Mouse (Mus musculus) intestine, embryonic 16.5 days (tissue): ENCODE results near the gene 2900092C05Rik. TPM values are rescaled to one million over a fixed set of nuclear protein-coding genes. Genes with fewer than 3 reads are reported as not detected.

Source experiments
- ATAC-seq: fragments of 200-750 bp; cut with Nextera tagmentation; 2 replicates; pipeline ENCODE4 v1.8.0; 2017; ENCODE audit warnings: moderate TSS enrichment, moderate library complexity
- H3K27ac ChIP-seq: fragments of 300-500 bp; sonication (generic); 2 replicates; pipeline ENCODE4 v1.5.1; 2014; ENCODE audit warnings: mild to moderate bottlenecking, low read length
- H3K27me3 ChIP-seq: fragments of 300-500 bp; sonication (generic); replicated peaks from 2 replicates; pipeline ENCODE4 v1.6.1; 2014; ENCODE audit warnings: low read length, control low read depth, mixed read lengths; ENCODE audit not compliant: control insufficient read depth, insufficient read depth
- H3K36me3 ChIP-seq: fragments of 300-500 bp; sonication (generic); 2 replicates; pipeline ENCODE4 v1.6.1; 2014; ENCODE audit warnings: low read length, control low read depth; ENCODE audit not compliant: control insufficient read depth, insufficient read depth
- H3K4me1 ChIP-seq: fragments of 300-500 bp; sonication (generic); 2 replicates; pipeline ENCODE4 v1.6.1; 2014; ENCODE audit warnings: low read length, control low read depth, mixed read lengths; ENCODE audit not compliant: control insufficient read depth, insufficient read depth
- H3K4me2 ChIP-seq: fragments of 300-500 bp; sonication (generic); 2 replicates; pipeline ENCODE4 v1.6.1; 2014; ENCODE audit warnings: low read depth, low read length, control low read depth
- H3K4me3 ChIP-seq: fragments of 300-500 bp; sonication (generic); 2 replicates; pipeline ENCODE4 v1.5.1; 2014; ENCODE audit warnings: mild to moderate bottlenecking, low read length
- H3K9ac ChIP-seq: fragments of 300-500 bp; sonication (generic); 2 replicates; pipeline ENCODE4 v1.6.1; 2014; ENCODE audit warnings: low read depth, low read length
- H3K9me3 ChIP-seq: fragments of 300-500 bp; sonication (generic); 2 replicates; pipeline ENCODE4 v1.6.1; 2016; ENCODE audit warnings: low read length, control low read depth; ENCODE audit not compliant: control insufficient read depth
- WGBS: fragments of 180-500 bp; shearing (Covaris S2); extraction: QIAGEN DNeasy Blood & Tissue Kit; methylation state at CpG from one replicate; pipeline ENCODE4 v1.1.7; 2014; 5-methylcytosine and 5-hydroxymethylcytosine counted together
- polyA plus RNA-seq: library from polyadenylated mRNA; unstranded; fragments of >200 nt; fragmentation: Nextera tagmentation; extraction: Ambion mirVana; gene quantifications from 2 replicates; pipeline ENCODE4 v1.2.1, GENCODE M21; 2015

The 2900092C05Rik gene
- polyA plus RNA-seq: not detected in 2 replicates

DNA sequence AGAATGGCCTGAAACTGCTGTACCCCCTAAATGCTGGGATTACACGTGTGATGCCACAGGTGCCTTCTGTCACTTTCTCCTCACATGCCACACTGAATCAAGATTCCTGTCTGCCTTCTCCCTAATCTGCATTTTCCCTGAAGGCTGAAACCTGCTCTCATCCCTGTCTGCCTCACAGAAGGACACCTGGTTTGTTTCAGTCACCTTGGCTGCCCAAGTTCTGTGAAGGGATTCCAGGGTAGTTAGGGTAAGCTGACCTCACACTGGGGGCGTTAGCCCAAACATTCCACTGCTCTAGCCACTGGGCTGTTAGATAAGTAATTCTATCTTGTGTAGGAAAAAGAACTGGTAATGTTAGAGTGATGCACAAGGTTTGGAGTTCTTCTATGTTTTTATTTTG lies at the start of gene 2900092C05Rik:
TSS of gene 2900092C05Rik (plus strand) at position 301 of the 400 bp plus-strand sequence.
- H3K4me1 ChIP-seq: no peaks in the 10 kb centered on the region
- H3K4me3 ChIP-seq: no peak within 1 kb of the TSS
- ATAC-seq: no peak
- no peaks in the 10 kb centered on the region for H3K27me3 ChIP-seq
- H3K4me2 ChIP-seq: no peak within 1 kb of the TSS
- no peaks in the 10 kb centered on the region for H3K36me3 ChIP-seq
- H3K27ac ChIP-seq: no peak within 1 kb of the TSS
- no peak within 1 kb of the TSS for H3K9ac ChIP-seq
- no peaks in the 10 kb centered on the region for H3K9me3 ChIP-seq
- WGBS: 51% methylated on average over 2 of the region's 2 CpGs

DNA sequence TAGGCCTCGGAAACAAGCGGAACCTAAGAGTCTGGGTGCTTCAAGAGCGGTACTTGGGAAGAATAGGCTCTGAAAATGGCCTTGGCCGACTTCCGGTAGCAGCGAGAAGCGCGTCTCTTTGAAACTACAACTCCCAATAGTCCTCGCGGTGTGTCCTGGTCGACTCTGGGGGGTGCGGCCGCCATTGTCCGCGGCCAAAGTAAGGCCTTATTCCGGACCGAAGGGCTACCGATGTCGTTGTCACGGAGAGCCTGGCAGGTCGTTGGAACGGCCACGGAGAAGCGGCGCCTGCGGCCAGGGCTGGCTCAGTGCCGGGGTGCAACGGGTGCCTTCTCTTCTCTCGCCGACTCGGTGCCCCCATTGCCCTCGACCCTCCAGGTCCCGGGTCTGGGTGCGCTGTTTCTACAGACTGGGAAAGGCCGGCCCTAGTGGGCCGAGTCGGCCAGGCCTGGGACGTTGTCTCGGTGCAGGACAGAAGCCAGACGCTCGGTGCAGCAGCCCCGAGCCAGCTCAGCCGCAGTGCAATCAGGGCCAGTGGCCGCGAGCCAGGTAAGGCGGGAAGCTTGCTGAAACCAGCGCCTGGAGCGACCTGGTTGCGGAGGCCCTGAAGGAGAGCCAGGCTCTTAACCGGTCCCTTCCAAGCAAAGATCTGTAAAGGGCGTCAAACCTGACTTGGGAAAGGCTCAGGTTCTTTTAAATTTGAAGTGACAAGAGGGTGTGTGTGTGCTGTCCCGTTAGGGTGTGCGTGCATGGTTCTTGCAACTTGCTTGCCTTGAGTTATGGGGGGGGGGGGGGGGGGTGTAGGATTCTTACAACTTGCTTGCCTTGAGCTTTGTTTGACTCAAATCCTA lies 33.9 kb upstream of the 2900092C05Rik start, which contains the start of gene Zfp606:
TSS of gene Zfp606 (plus strand) at position 136 of the 851 bp plus-strand sequence.
- H3K9me3 ChIP-seq: no peaks in the 10 kb centered on the region
- peaks cover 5% of the 10 kb centered on the region; the same call in 1 of the 2 replicates for H3K4me1 ChIP-seq
- under 1% methylated on average over 53 of the region's 53 CpGs for WGBS
- H3K9ac ChIP-seq: peak within 1 kb of the TSS; percentile 94
- ATAC-seq: peak; percentile 99
- peak within 1 kb of the TSS; percentile 85 for H3K4me3 ChIP-seq
- H3K4me2 ChIP-seq: peak within 1 kb of the TSS; percentile 55
- peak within 1 kb of the TSS; percentile 80 for H3K27ac ChIP-seq
- peaks cover 28% of the 10 kb centered on the region for H3K36me3 ChIP-seq
- no peaks in the 10 kb centered on the region for H3K27me3 ChIP-seq

DNA sequence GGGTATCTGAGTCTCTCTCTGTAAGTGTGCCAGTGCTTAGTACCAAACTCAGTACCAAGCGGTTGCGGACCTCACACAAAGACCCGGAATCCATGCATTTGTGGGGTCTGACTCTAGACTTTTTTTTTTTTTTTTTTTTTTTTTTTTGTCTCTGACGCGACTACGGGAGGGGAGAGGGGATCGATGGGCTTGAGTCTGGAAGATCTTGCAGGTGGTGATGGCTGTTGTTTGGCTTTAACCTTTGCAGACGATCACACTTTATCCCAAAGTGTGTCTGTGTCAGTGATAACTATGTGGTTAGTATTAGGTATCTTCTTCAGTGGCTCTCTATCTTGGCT lies 33.3 kb upstream of the 2900092C05Rik start:
- WGBS: 1% methylated on average over 8 of the region's 8 CpGs
- Histone ChIP-seq H3K4me1 (peaks cover 5% of the 10 kb centered on the region; the same call in 1 of the 2 replicates), H3K27ac (no peak overlapping the region), H3K4me2 (peak overlapping the region; percentile 55), H3K9me3 (0 out of 2 replicates have a peak, but pooled peaks cover 2% of the 10 kb centered on the region), H3K9ac (peak overlapping the region; percentile 94), H3K4me3 (peak overlapping the region; percentile 85), H3K36me3 (peaks cover 34% of the 10 kb centered on the region), H3K27me3 (no peaks in the 10 kb centered on the region)
- no peak; the same call in 1 of the 2 replicates for ATAC-seq

DNA sequence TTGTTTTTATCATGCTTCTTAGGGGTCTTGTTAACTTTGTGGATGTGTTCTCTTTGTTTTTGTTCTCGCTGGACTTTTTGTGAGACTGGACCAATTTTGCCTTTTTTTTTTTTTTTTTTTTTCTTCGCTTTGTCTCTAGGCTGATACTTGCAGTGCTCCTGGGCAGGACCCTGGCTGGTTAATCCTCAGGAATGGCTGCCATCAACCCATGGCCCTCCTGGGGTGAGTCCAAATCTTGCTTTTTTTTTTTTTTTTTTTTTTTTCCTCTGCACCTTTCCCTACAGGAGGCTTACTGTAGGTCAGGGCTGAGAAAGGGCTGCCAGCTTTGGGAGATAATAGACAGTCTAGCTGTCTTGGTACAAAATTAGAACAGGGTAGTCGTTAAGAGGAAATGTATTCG lies 32.8 kb upstream of the 2900092C05Rik start:
- 72% methylated on average over 4 of the region's 4 CpGs for WGBS
- H3K36me3 ChIP-seq: peaks cover 39% of the 10 kb centered on the region
- H3K9me3 ChIP-seq: 0 out of 2 replicates have a peak, but pooled peaks cover 3% of the 10 kb centered on the region
- peaks cover 5% of the 10 kb centered on the region; the same call in 1 of the 2 replicates for H3K4me1 ChIP-seq
- H3K27ac ChIP-seq: no peak overlapping the region
- H3K4me3 ChIP-seq: peak overlapping the region; percentile 85
- peak overlapping the region; percentile 94 for H3K9ac ChIP-seq
- H3K4me2 ChIP-seq: peak overlapping the region; percentile 55
- H3K27me3 ChIP-seq: no peaks in the 10 kb centered on the region
- no peak for ATAC-seq

DNA sequence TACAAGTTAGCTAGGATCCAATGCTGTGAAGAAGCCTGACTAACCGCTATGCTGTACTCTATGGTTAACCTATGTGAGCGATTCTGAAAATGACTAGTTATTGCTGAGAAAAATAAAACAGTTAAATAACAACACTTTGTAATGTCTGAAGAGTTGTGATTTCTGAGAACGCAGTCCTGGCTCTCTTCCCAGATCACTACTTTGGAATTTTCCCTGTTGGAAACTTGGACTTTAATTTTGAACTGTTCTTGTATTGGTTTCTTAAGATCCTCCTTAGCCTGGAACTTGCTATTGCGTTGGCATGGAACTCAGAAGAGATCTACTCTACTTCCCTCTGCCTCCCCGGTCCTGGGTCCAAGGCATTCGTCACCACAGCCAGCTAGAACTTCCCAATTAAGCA lies 28.5 kb upstream of the 2900092C05Rik start:
- Histone ChIP-seq H3K27ac (no peak overlapping the region), H3K9ac (no peak overlapping the region), H3K4me3 (no peak overlapping the region), H3K4me1 (peaks cover 5% of the 10 kb centered on the region; the same call in 1 of the 2 replicates), H3K4me2 (no peak overlapping the region), H3K9me3 (peaks cover 3% of the 10 kb centered on the region; the same call in 1 of the 2 replicates), H3K27me3 (no peaks in the 10 kb centered on the region), H3K36me3 (peaks cover 69% of the 10 kb centered on the region)
- 93% methylated on average over 6 of the region's 6 CpGs for WGBS
- ATAC-seq: no peak

- Histone ChIP-seq H3K4me2 (no peak overlapping the region), H3K4me3 (no peak overlapping the region), H3K9ac (no peak overlapping the region), H3K36me3 (peaks cover 76% of the 10 kb centered on the region), H3K27ac (no peak overlapping the region), H3K9me3 (peaks cover 9% of the 10 kb centered on the region), H3K4me1 (no peaks in the 10 kb centered on the region), H3K27me3 (no peaks in the 10 kb centered on the region)
- 95% methylated on average over 1 of the region's 1 CpGs for WGBS
- no peak for ATAC-seq
These were observed 26.4 kb upstream of the 2900092C05Rik start for GRCm38 (mm10) chr7:12485956-12486355.

GRCm38 (mm10) chr7:12486691-12487090 lies 25.6 kb upstream of the 2900092C05Rik start:
- H3K27me3 ChIP-seq: no peaks in the 10 kb centered on the region
- ATAC-seq: no peak
- no peak overlapping the region for H3K27ac ChIP-seq
- H3K4me3 ChIP-seq: no peak overlapping the region
- peaks cover 9% of the 10 kb centered on the region for H3K9me3 ChIP-seq
- no peak overlapping the region for H3K9ac ChIP-seq
- no peaks in the 10 kb centered on the region for H3K4me1 ChIP-seq
- H3K36me3 ChIP-seq: peaks cover 74% of the 10 kb centered on the region
- no peak overlapping the region for H3K4me2 ChIP-seq

DNA sequence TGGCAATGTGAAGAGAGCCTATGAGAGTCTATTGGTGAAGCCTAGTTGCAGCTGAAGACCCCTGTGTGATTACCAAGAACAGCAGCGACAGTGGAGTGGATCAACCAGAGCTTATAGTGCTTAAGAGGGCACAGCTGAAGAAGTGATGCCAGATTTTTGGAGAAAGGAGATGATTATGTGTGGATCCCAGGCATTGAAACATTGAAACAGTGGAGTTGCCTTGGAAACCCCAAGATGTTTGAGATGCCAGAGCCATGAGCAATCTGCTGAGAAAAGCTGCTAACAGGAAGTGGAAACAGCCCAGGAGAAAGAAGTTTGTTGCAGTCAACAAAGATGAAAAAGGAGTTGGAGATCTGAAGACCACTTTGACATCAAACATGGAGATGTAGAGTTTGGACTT lies 1.4 kb upstream of the 2900092C05Rik start:
- no peaks in the 10 kb centered on the region for H3K4me1 ChIP-seq
- no peaks in the 10 kb centered on the region for H3K9me3 ChIP-seq
- no peak overlapping the region for H3K9ac ChIP-seq
- H3K27ac ChIP-seq: no peak overlapping the region
- H3K36me3 ChIP-seq: no peaks in the 10 kb centered on the region
- 67% methylated on average over 1 of the region's 1 CpGs for WGBS
- no peak for ATAC-seq
- H3K4me3 ChIP-seq: no peak overlapping the region
- H3K27me3 ChIP-seq: no peaks in the 10 kb centered on the region
- H3K4me2 ChIP-seq: no peak overlapping the region
